Mouse (Mus musculus): ENCODE measurements around the gene Rassf4. TPM values are rescaled to one million over a fixed set of nuclear protein-coding genes. Genes with fewer than 3 reads are reported as not detected.

Rassf4 gene
- polyA plus RNA-seq (2015; fragmentation: Nextera tagmentation; extraction: Ambion mirVana): 7.9 and 8.5 TPM in 2 replicates

DNA sequence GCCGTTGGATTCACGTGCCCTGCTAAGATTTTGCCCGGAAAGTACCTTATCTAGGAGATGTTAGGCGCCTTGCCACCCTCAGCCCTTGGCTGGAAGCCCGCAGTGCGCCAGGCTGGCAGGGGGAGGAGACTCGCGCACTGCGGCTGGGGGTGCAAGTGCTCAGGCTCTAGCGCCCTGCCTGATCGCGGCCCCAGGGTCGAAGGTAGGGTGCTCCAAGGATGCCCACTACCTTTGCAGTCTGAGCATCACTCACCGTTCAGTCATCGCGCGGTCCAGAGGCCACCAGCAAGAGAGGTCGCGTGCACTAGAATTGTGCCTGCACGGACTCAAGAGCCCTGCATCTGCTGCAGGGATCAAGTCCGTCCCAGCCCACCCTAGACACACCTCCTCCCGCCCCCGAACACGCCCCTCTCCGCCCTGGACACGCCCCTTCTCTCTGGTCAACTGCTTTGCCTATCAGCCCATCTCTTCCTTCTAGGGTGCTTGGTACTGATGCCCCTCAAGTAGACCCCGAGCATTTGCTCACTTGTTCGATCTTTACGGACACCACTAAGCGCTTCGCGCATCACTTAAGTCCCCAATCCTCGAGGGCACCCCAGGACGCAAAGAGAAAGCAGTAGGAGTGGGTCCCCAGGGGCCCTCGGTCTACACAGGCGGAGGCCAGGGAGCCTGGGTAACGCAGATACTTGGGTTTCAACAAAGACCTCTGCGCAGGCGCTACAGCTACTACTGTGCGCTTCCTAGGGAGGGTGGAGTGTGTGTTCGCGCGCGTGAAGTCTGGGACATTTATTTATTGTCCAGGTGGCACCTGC is at the start of gene Rassf4:
TSS of gene Rassf4 (minus strand) at position 482 of the 812 bp plus-strand sequence.
- no peaks in the 10 kb centered on the region for H3K36me3 ChIP-seq (ENCODE audit: control insufficient read depth, insufficient read depth)
- peaks cover 29% of the 10 kb centered on the region for H3K4me1 ChIP-seq (replicated peaks; ENCODE audit: control insufficient read depth, insufficient read depth, low read length)
- no peaks in the 10 kb centered on the region for H3K27me3 ChIP-seq (replicated peaks; ENCODE audit: control insufficient read depth, insufficient read depth, low read length)
- H3K27ac ChIP-seq (ENCODE audit: low read length): no peak within 1 kb of the TSS
- no peaks in the 10 kb centered on the region for H3K9me3 ChIP-seq (ENCODE audit: control insufficient read depth, low read length)
- WGBS: under 1% methylated on average over 44 of the region's 44 CpGs
- peak; percentile 92 for ATAC-seq
- peak within 1 kb of the TSS; percentile 43 for H3K4me3 ChIP-seq (replicated peaks; ENCODE audit: low read length)
- peak within 1 kb of the TSS; percentile 88 for H3K4me2 ChIP-seq (ENCODE audit: low read length)
- peak within 1 kb of the TSS; percentile 40 for H3K9ac ChIP-seq (replicated peaks; ENCODE audit: low read depth, low read length)

DNA sequence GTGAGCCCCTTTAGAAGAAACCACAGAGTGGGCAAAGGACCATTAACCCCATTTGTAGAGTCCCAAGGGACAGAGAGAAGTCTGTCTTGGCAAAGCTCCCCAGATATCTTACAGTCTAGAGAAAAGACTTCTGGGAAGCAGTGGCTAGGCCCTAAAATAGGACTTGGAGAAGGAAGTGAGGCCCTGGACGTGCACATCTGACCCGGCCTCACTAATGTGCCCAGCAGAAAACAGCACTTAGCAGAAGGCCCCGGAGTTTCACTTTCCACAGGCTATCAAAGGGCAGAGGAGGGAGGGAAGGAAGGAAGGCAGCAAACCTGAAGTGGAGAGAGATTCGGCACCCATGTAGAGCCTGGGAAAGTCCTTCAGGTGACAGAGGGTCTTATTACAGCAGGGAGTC is 45.2 kb upstream of the Rassf4 start:
- no peak overlapping the region for H3K27ac ChIP-seq (ENCODE audit: low read length)
- no peak overlapping the region for H3K9ac ChIP-seq (replicated peaks; ENCODE audit: low read depth, low read length)
- no peak overlapping the region for H3K4me3 ChIP-seq (replicated peaks; ENCODE audit: low read length)
- H3K4me2 ChIP-seq (ENCODE audit: low read length): no peak overlapping the region
- no peaks in the 10 kb centered on the region for H3K36me3 ChIP-seq (ENCODE audit: control insufficient read depth, insufficient read depth)
- no peak for ATAC-seq
- WGBS: 93% methylated on average over 4 of the region's 4 CpGs
- no peaks in the 10 kb centered on the region for H3K4me1 ChIP-seq (replicated peaks; ENCODE audit: control insufficient read depth, insufficient read depth, low read length)
- no peaks in the 10 kb centered on the region for H3K9me3 ChIP-seq (ENCODE audit: control insufficient read depth, low read length)
- H3K27me3 ChIP-seq (replicated peaks; ENCODE audit: control insufficient read depth, insufficient read depth, low read length): no peaks in the 10 kb centered on the region

DNA sequence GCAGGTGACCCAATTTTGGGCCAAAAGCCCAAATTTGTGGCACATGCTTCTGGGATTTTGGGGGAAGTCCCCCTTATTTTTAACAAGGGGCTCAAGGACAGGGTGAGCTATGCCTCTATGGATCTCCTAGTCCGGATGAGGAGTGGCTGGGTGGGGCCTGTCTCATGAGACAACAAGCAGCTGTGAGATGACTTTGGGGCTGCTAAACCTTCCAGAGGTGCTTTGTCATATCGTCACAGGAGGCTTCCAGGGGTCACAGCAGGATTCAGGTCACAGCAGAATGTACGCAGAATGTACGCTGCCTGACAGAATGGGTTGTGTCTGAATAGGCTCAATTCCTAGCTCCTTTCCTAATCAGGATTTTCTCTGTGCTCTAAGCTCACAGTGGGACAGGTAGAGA is 44.6 kb upstream of the Rassf4 start:
- Histone ChIP-seq H3K27ac (ENCODE audit: low read length) (no peak overlapping the region), H3K9me3 (ENCODE audit: control insufficient read depth, low read length) (no peaks in the 10 kb centered on the region), H3K27me3 (replicated peaks; ENCODE audit: control insufficient read depth, insufficient read depth, low read length) (no peaks in the 10 kb centered on the region), H3K9ac (replicated peaks; ENCODE audit: low read depth, low read length) (no peak overlapping the region), H3K36me3 (ENCODE audit: control insufficient read depth, insufficient read depth) (no peaks in the 10 kb centered on the region), H3K4me3 (replicated peaks; ENCODE audit: low read length) (no peak overlapping the region), H3K4me2 (ENCODE audit: low read length) (no peak overlapping the region), H3K4me1 (replicated peaks; ENCODE audit: control insufficient read depth, insufficient read depth, low read length) (no peaks in the 10 kb centered on the region)
- 83% methylated on average over 4 of the region's 4 CpGs for WGBS
- no peak for ATAC-seq

DNA sequence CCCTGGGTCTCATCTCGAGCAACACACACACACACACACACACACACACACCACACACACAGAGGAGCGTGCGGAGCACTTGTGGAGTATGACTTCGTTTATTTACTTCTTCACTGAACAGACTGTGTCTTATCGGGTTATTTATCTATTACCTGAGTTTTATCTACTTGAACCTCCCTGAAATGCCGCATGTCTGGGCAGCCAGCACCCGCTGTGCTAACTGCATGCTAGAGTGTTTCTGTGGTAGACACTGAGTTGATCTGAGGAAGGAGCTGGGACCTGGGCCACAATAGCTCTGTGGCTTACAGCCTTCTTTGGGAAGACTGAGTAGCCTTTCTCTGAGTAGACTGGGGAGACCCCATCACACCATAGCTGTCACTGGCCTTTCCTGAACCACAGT is 44.1 kb upstream of the Rassf4 start:
- WGBS: 94% methylated on average over 7 of the region's 7 CpGs
- Histone ChIP-seq H3K9ac (replicated peaks; ENCODE audit: low read depth, low read length) (no peak overlapping the region), H3K4me2 (ENCODE audit: low read length) (no peak overlapping the region), H3K4me3 (replicated peaks; ENCODE audit: low read length) (no peak overlapping the region), H3K9me3 (ENCODE audit: control insufficient read depth, low read length) (no peaks in the 10 kb centered on the region), H3K27me3 (replicated peaks; ENCODE audit: control insufficient read depth, insufficient read depth, low read length) (no peaks in the 10 kb centered on the region), H3K36me3 (ENCODE audit: control insufficient read depth, insufficient read depth) (no peaks in the 10 kb centered on the region), H3K4me1 (replicated peaks; ENCODE audit: control insufficient read depth, insufficient read depth, low read length) (no peaks in the 10 kb centered on the region), H3K27ac (ENCODE audit: low read length) (no peak overlapping the region)
- no peak for ATAC-seq

DNA sequence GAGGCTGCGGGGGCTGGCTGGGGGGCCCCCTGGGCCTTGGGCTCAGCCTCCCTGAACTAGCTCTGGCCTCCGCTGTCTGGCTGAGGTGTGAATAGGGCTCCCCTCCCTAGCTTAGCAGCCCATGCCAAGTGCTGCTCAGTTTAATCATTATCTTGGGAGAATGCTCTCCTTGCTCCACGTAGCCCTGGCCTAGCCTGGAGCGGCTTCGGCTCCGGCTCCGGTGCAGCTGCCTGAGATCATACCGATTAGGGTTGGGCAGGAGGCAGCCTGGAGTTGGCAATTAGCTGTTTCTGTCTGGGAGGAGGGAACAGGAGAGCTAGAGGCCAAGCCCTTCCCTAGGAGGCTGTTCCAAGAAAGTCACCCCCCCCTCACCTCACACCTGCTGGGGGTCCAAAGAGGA is 42.9 kb upstream of the Rassf4 start, which contains the start of gene Tmem72:
TSS of gene Tmem72 (minus strand) at position 248 of the 400 bp plus-strand sequence.
- Histone ChIP-seq H3K4me3 (replicated peaks; ENCODE audit: low read length) (no peak within 1 kb of the TSS), H3K36me3 (ENCODE audit: control insufficient read depth, insufficient read depth) (no peaks in the 10 kb centered on the region), H3K4me2 (ENCODE audit: low read length) (no peak within 1 kb of the TSS), H3K27me3 (replicated peaks; ENCODE audit: control insufficient read depth, insufficient read depth, low read length) (no peaks in the 10 kb centered on the region), H3K4me1 (replicated peaks; ENCODE audit: control insufficient read depth, insufficient read depth, low read length) (no peaks in the 10 kb centered on the region), H3K9me3 (ENCODE audit: control insufficient read depth, low read length) (no peaks in the 10 kb centered on the region), H3K9ac (replicated peaks; ENCODE audit: low read depth, low read length) (no peak within 1 kb of the TSS), H3K27ac (ENCODE audit: low read length) (no peak within 1 kb of the TSS)
- no peak for ATAC-seq
- 70% methylated on average over 8 of the region's 8 CpGs for WGBS

DNA sequence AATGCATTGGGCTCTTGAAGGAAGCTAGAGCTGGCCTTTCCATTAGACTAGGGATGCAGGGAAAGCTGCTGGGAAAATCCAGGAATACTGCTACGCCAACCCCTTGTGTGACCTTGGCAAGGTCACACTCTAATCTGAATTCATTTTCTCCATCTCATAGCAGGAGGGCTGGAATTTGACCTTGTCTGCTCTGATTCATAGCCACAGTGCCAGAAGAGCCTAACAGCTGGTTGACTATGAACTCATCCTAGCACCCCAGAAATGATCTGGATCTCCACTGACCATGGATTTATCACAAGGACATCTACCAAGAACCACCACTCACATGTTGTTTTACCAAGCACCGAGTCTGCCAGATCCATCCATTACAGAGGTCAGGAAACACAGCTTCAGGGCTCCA is 41.4 kb upstream of the Rassf4 start:
- Histone ChIP-seq H3K27ac (ENCODE audit: low read length) (no peak overlapping the region), H3K36me3 (ENCODE audit: control insufficient read depth, insufficient read depth) (no peaks in the 10 kb centered on the region), H3K4me3 (replicated peaks; ENCODE audit: low read length) (no peak overlapping the region), H3K4me2 (ENCODE audit: low read length) (no peak overlapping the region), H3K27me3 (replicated peaks; ENCODE audit: control insufficient read depth, insufficient read depth, low read length) (no peaks in the 10 kb centered on the region), H3K9me3 (ENCODE audit: control insufficient read depth, low read length) (no peaks in the 10 kb centered on the region), H3K4me1 (replicated peaks; ENCODE audit: control insufficient read depth, insufficient read depth, low read length) (no peaks in the 10 kb centered on the region), H3K9ac (replicated peaks; ENCODE audit: low read depth, low read length) (no peak overlapping the region)
- WGBS: 84% methylated on average over 2 of the region's 2 CpGs
- ATAC-seq: no peak

DNA sequence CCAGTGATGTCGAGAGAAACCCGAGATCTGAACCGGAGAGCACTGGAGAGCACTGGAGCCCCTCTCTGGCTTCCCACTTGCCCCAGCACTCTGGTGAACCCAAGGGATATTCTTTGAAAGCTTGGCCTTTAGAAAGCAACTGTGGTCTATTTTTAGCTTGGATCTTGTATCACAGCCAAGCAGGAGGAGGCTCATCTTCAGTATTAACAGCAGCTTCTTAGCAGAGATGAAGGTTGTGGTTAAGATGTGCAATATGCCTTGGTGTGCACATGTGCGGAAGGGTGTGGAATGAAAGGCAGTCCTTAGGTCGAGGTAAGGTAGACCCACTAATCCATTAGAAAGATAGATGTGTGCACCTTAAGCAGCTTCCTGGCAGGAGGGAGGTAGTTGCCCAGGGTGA is 40.8 kb upstream of the Rassf4 start:
- no peaks in the 10 kb centered on the region for H3K4me1 ChIP-seq (replicated peaks; ENCODE audit: control insufficient read depth, insufficient read depth, low read length)
- H3K27ac ChIP-seq (ENCODE audit: low read length): no peak overlapping the region
- H3K4me3 ChIP-seq (replicated peaks; ENCODE audit: low read length): no peak overlapping the region
- 84% methylated on average over 5 of the region's 5 CpGs for WGBS
- H3K9me3 ChIP-seq (ENCODE audit: control insufficient read depth, low read length): no peaks in the 10 kb centered on the region
- no peak overlapping the region for H3K9ac ChIP-seq (replicated peaks; ENCODE audit: low read depth, low read length)
- H3K36me3 ChIP-seq (ENCODE audit: control insufficient read depth, insufficient read depth): no peaks in the 10 kb centered on the region
- H3K27me3 ChIP-seq (replicated peaks; ENCODE audit: control insufficient read depth, insufficient read depth, low read length): no peaks in the 10 kb centered on the region
- ATAC-seq: no peak
- H3K4me2 ChIP-seq (ENCODE audit: low read length): no peak overlapping the region

DNA sequence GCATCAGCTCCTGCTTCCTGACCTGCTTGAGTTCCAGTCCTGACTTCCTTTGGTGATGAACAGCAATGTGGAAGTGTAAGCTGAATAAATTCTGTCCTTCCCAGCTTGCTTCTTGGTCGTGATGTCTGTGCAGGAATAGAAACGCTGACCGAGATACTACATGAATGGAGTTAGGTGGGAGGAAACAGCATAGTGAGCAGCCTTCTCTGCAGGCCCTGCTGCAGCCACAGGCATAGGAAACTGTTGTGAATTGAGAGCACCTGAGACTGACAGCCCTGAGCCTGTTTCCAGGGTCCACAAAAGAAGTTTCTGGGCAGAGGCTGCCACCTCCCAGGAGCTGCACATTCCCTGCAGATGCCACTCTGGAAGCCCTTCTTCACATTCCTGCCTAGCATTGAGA is 40.2 kb upstream of the Rassf4 start:
- 94% methylated on average over 3 of the region's 3 CpGs for WGBS
- H3K9me3 ChIP-seq (ENCODE audit: control insufficient read depth, low read length): no peaks in the 10 kb centered on the region
- ATAC-seq: no peak
- no peak overlapping the region for H3K9ac ChIP-seq (replicated peaks; ENCODE audit: low read depth, low read length)
- H3K4me2 ChIP-seq (ENCODE audit: low read length): no peak overlapping the region
- no peaks in the 10 kb centered on the region for H3K27me3 ChIP-seq (replicated peaks; ENCODE audit: control insufficient read depth, insufficient read depth, low read length)
- H3K27ac ChIP-seq (ENCODE audit: low read length): no peak overlapping the region
- H3K4me3 ChIP-seq (replicated peaks; ENCODE audit: low read length): no peak overlapping the region
- no peaks in the 10 kb centered on the region for H3K36me3 ChIP-seq (ENCODE audit: control insufficient read depth, insufficient read depth)
- H3K4me1 ChIP-seq (replicated peaks; ENCODE audit: control insufficient read depth, insufficient read depth, low read length): no peaks in the 10 kb centered on the region

DNA sequence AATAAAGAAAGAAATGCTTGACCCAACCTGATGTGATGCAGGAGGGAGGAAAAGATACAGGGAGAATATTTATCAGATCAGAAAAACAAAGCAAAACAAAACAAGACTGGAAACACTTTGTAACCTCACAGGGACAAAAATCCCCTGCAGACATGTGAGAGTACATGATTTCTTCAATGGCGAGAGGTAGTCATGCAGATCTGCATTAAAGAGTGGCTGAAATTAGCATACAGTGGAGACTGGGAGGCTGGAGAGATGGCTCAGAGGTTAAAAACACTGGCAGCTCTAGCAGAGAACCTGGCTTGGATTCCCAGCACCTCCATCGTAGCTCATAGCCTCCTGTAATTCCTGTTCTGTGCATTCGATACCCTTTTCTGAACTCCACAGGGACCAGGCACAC is 38.8 kb upstream of the Rassf4 start:
- no peaks in the 10 kb centered on the region for H3K36me3 ChIP-seq (ENCODE audit: control insufficient read depth, insufficient read depth)
- H3K27ac ChIP-seq (ENCODE audit: low read length): no peak overlapping the region
- H3K27me3 ChIP-seq (replicated peaks; ENCODE audit: control insufficient read depth, insufficient read depth, low read length): no peaks in the 10 kb centered on the region
- 92% methylated on average over 3 of the region's 3 CpGs for WGBS
- no peaks in the 10 kb centered on the region for H3K9me3 ChIP-seq (ENCODE audit: control insufficient read depth, low read length)
- H3K4me3 ChIP-seq (replicated peaks; ENCODE audit: low read length): no peak overlapping the region
- no peak overlapping the region for H3K4me2 ChIP-seq (ENCODE audit: low read length)
- H3K9ac ChIP-seq (replicated peaks; ENCODE audit: low read depth, low read length): no peak overlapping the region
- ATAC-seq: no peak
- no peaks in the 10 kb centered on the region for H3K4me1 ChIP-seq (replicated peaks; ENCODE audit: control insufficient read depth, insufficient read depth, low read length)
